Mouse (Mus musculus) thymus, adult 2 months (tissue): ENCODE measurements at regions not wholly inside any gene's neighbourhood (a gene's known extent, or its start where the extent isn't known, plus 50 kb on each side); places are given as distances from the start of the nearest gene placed in this dataset.

Experiments used
- CTCF ChIP-seq: fragments of 200-500 bp; IDR thresholded peaks from 2 replicates; pipeline ENCODE4 v1.5.1; 2012; ENCODE audit warnings: mild to moderate bottlenecking, control low read depth, low read length, moderate library complexity, borderline replicate concordance; ENCODE audit not compliant: control insufficient read depth, poor library complexity, insufficient read depth; ENCODE audit errors: extremely low read depth
- POLR2A ChIP-seq: fragments of 200-500 bp; IDR thresholded peaks from 2 replicates; pipeline ENCODE4 v1.6.1; 2012; ENCODE audit warnings: mild to moderate bottlenecking, low read length, control low read depth, moderate library complexity; ENCODE audit not compliant: control insufficient read depth, poor library complexity, insufficient read depth; ENCODE audit errors: extremely low read depth

- TF ChIP-seq POLR2A (no peak), CTCF (no peak)
These were observed 379.5 kb upstream of the Arglu1 start for GRCm38 (mm10) chr8:9069845-9070244.
